Mouse (Mus musculus) hematopoietic stem cell, adult 5-6 weeks (primary cell): ENCODE results near the gene Abr. TPM values are rescaled to one million over a fixed set of nuclear protein-coding genes. Genes with fewer than 3 reads are reported as not detected.

Experiments
- ATAC-seq, 2 experiments: fragments of 125-278 bp in 1 of 2; replicated peaks in 1 of 2; 2 replicates each; pipeline ENCODE4 v1.8.0; 2016 to 2017; ENCODE audit warnings: inconsistent platforms in 2 of 2, mild to moderate bottlenecking in 2 of 2, moderate number of reproducible peaks in 2 of 2, low read depth in 1 of 2, moderate TSS enrichment in 1 of 2; ENCODE audit not compliant: low FRiP score in 2 of 2, poor library complexity in 2 of 2, severe bottlenecking in 2 of 2, insufficient read depth in 1 of 2, low TSS enrichment in 1 of 2
- total RNA-seq: library from RNA; stranded (forward); fragments of 172-1452, 232-1000 nt; gene quantifications from 2 replicates; pipeline ENCODE4 v1.2.3, GENCODE M21; 2017

The Abr gene
- total RNA-seq, 1 experiment from 2014 or later = 52.9 TPM

- no peak for ATAC-seq
These were observed 7.9 kb upstream of the Abr start for GRCm38 (mm10) chr11:76630023-76630422.

- peak; percentile 78 to 79 for ATAC-seq
These were observed 6.5 kb upstream of the Abr start for GRCm38 (mm10) chr11:76628613-76629012.

- no peak for ATAC-seq
These were observed 2.8 kb upstream of the Abr start for GRCm38 (mm10) chr11:76624881-76625280.

- ATAC-seq = no peak
These were observed 2.0 kb upstream of the Abr start for GRCm38 (mm10) chr11:76624071-76624470.

- peak; percentile 38 to 40; a peak in 2 of 4 replicates for ATAC-seq
These were observed 1.3 kb upstream of the Abr start for GRCm38 (mm10) chr11:76623206-76623961.

- ATAC-seq = no peak
These were observed 572 bp upstream of the Abr start for GRCm38 (mm10) chr11:76622566-76623205.

- ATAC-seq = no peak
These were observed 4.0 kb downstream of the Abr start for GRCm38 (mm10) chr11:76618134-76618533.

GRCm38 (mm10) chr11:76614246-76614645 is 7.9 kb downstream of the Abr start:
- no peak for ATAC-seq

- no peak; a peak in 1 of 4 replicates for ATAC-seq
These were observed 9.4 kb downstream of the Abr start for GRCm38 (mm10) chr11:76612638-76613104.

GRCm38 (mm10) chr11:76610948-76611347 is 11.2 kb downstream of the Abr start:
- ATAC-seq = no peak

- no peak for ATAC-seq
These were observed 15.6 kb downstream of the Abr start for GRCm38 (mm10) chr11:76606521-76606920.

- ATAC-seq = no peak
These were observed 22.9 kb downstream of the Abr start for GRCm38 (mm10) chr11:76599219-76599618.

GRCm38 (mm10) chr11:76598757-76599156 is 23.4 kb downstream of the Abr start:
- ATAC-seq = no peak

GRCm38 (mm10) chr11:76593620-76594326 is 28.3 kb downstream of the Abr start:
- ATAC-seq = peak; percentile 59 to 90

GRCm38 (mm10) chr11:76589746-76590145 is 32.4 kb downstream of the Abr start:
- ATAC-seq = no peak

- ATAC-seq = no peak
These were observed 33.3 kb downstream of the Abr start for GRCm38 (mm10) chr11:76588632-76589485.

GRCm38 (mm10) chr11:76588032-76588431 is 34.1 kb downstream of the Abr start:
- peak; percentile 88 to 96 for ATAC-seq
